Mouse (Mus musculus) lung, adult 2 months (tissue): ENCODE data around the gene Tdrd9. TPM values are rescaled to one million over a fixed set of nuclear protein-coding genes. Genes with fewer than 3 reads are reported as not detected.

Experiments used
- DNase-seq: peaks from one replicate; pipeline ENCODE4 v3.0.0; 2022
- H3K4me1 ChIP-seq: fragments of 200-500 bp; 2 replicates; pipeline ENCODE4 v1.6.1; 2011; ENCODE audit warnings: low read length; ENCODE audit not compliant: control insufficient read depth, insufficient read depth
- H3K4me3 ChIP-seq: fragments of 200-500 bp; replicated peaks from 2 replicates; pipeline ENCODE3; 2011; ENCODE audit warnings: low read depth, mild to moderate bottlenecking, control low read depth, low read length; ENCODE audit errors: extremely low read depth
- CTCF ChIP-seq: fragments of 200-500 bp; IDR thresholded peaks from 2 replicates; pipeline ENCODE4 v1.5.1; 2011; ENCODE audit warnings: mild to moderate bottlenecking, low read length, control low read depth; ENCODE audit not compliant: insufficient read depth
- POLR2A ChIP-seq: fragments of 200-500 bp; IDR thresholded peaks from 2 replicates; pipeline ENCODE4 v1.6.1; 2011; ENCODE audit warnings: low read depth, mild to moderate bottlenecking, control low read depth, low read length, borderline replicate concordance; ENCODE audit errors: extremely low read depth
- WGBS: fragments of 180-500 bp; shearing (Covaris S2); methylation state at CpG from one replicate; pipeline ENCODE4 v1.1.7; 2018; 5-methylcytosine and 5-hydroxymethylcytosine counted together
- polyA plus RNA-seq: library from polyadenylated mRNA; depleted of rRNA; stranded (reverse); fragments of >200 nt; gene quantifications from 2 replicates; pipeline ENCODE4 v1.2.3, GENCODE M21; 2012

Gene Tdrd9
- polyA plus RNA-seq, 1 experiment = 0.09 TPM

DNA sequence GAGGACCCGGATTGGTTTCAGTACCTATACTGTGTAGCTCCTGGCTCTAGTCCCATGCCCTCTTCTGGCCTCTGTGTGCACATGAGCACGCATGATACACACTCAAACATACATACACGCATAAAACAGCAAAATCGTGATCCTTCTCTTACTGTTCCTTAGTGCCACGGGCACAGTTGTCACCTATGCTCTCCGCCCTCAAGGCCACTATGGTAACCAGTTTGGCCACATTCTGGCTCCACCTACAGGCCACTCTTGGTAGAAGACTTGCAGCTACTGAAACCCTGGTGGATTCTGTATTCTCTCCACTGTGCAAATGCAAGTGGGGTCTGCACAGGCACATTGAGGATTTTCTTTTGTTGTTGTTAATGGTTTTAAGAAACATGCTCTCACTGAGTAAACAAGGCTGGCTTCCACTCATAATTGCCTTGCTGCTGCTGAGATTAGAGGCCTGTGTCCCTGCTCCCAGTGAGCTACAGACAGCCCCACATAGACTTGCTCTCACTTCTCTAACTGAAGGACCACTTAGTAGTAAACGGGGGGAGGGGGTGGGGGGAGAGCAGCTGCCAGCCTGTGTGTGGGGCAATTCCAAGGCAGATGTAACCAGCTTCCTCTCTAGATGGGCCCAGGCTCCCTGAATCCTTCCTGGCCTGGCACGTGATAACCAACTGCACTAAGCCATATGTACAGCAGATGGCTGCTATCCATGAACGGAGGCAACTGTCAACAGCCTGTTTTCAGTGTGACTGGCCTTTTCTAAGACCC lies 13.1 kb upstream of the Tdrd9 start:
- DNase-seq = peak; percentile 77
- TF ChIP-seq POLR2A = no peak
- peak; percentile 79 for TF ChIP-seq CTCF
- Histone ChIP-seq H3K4me3 (no peak overlapping the region), H3K4me1 (no peaks in the 10 kb centered on the region)
- 35% methylated on average over 9 of the region's 9 CpGs for WGBS

DNA sequence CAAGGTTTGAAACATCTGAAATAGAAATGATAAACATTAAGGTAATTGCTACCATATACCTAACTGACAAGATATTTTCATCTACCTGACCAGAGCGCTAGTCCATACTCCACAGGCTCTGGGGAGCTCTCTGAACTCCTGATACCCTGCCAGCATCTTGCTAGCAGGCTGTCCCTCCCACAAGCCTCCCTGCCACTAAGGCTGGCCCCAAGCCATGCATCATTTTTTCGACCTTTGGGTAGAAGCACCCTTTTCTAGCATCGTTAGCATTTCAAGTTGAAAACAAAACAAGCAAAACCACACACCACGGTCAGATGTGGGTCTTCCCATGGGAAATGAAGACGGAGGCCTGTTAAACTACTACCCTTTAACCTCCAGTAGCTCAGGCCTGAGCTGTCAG lies 8.0 kb upstream of the Tdrd9 start:
- WGBS = 84% methylated on average over 5 of the region's 5 CpGs
- no peak overlapping the region for H3K4me3 ChIP-seq
- H3K4me1 ChIP-seq = peaks cover 7% of the 10 kb centered on the region
- TF ChIP-seq CTCF = no peak
- no peak for TF ChIP-seq POLR2A
- DNase-seq = no peak

- WGBS = under 1% methylated on average over 37 of the region's 37 CpGs
- DNase-seq = peak; percentile 96
- peak; percentile 76; the same call in 1 of the 2 replicates for TF ChIP-seq POLR2A
- peak; percentile 65 for TF ChIP-seq CTCF
- H3K4me1 ChIP-seq = peaks cover 7% of the 10 kb centered on the region
- H3K4me3 ChIP-seq = peak within 1 kb of the TSS; percentile 96
Measured at GRCm38 (mm10) chr12:111966683-111967173, 4.6 kb upstream of the Tdrd9 start, which contains the start of gene Atp5mpl. Gene Atp5mpl, minus strand, starts transcription at chr12:111966977.

DNA sequence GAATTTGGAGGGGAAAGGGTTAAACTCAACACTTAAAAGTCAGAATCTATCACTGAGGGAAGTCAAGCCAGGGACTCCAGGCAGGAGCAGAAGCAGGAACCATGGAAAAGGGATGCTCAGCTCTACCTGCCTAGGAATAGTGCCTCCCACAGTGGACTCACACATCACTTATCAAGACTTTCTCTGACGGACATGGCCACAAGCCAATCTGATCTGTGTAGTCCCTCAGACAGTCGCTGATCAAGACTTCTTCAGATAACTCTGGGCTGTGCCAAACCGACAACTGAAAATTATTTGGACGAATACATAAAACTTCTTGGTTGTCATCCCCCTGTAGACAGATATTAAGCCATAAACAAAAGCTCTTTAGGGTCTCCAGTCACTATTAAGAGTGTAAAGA lies 1.3 kb upstream of the Tdrd9 start:
- 69% methylated on average over 4 of the region's 4 CpGs for WGBS
- no peak overlapping the region for H3K4me3 ChIP-seq
- TF ChIP-seq POLR2A (no peak), CTCF (no peak)
- DNase-seq = no peak
- H3K4me1 ChIP-seq = peaks cover 7% of the 10 kb centered on the region

DNA sequence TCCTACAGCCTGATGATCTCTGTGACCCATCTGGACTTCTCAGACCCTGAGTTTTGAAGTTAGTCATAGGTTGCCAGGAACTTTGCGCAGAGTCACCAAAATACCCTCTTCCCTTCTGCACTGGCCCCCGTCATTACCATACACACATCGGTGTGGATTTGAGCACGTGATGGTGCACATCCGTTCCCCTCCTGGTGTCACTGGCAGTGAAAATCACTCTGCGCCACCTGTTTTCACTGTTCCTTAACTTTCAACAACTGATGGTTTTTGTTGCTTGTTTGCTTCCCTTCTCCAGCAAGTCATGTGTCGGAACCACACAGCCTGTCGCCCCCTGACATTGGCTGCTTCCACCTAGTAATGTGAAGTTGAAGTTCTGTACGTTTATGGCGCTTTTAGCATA lies 1.1 kb downstream of the Tdrd9 start:
- Histone ChIP-seq H3K4me3 (no peak overlapping the region), H3K4me1 (no peaks in the 10 kb centered on the region)
- DNase-seq = no peak
- TF ChIP-seq POLR2A (no peak), CTCF (no peak)
- 90% methylated on average over 10 of the region's 10 CpGs for WGBS

GRCm38 (mm10) chr12:111974578-111974977 lies 3.2 kb downstream of the Tdrd9 start:
- no peak overlapping the region for H3K4me3 ChIP-seq
- TF ChIP-seq CTCF (no peak), POLR2A (no peak)
- H3K4me1 ChIP-seq = no peaks in the 10 kb centered on the region
- WGBS = 59% methylated on average over 6 of the region's 6 CpGs
- DNase-seq = no peak

DNA sequence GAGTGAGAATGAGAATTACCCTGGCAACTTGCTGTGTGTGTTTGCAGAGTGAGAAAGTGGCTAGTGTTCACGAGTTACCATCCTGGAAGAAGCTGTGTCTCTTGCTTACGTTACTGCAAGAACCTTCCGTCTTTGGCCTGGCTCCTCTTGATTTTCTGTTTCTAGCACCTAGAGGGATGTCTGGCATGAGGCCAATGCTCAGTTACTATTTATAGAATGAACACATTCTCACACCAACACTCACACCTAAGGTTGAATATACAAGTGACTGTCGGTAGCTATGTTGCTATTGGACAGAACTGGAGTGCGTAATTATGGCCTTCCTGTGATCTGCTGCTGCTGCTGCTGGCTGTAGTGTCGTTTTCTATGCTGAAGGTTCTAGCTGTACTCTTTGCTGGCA lies 5.8 kb downstream of the Tdrd9 start:
- DNase-seq = no peak
- no peaks in the 10 kb centered on the region for H3K4me1 ChIP-seq
- TF ChIP-seq POLR2A = no peak
- TF ChIP-seq CTCF = no peak
- 26% methylated on average over 6 of the region's 6 CpGs for WGBS
- H3K4me3 ChIP-seq = no peak overlapping the region

- DNase-seq = no peak
- WGBS = 55% methylated on average over 6 of the region's 6 CpGs
Measured at GRCm38 (mm10) chr12:111978274-111978673, 6.9 kb downstream of the Tdrd9 start.

GRCm38 (mm10) chr12:111980887-111981367 lies 9.6 kb downstream of the Tdrd9 start, which contains the start of gene Rd3l:
Gene Rd3l, minus strand, starts transcription at chr12:111981317.
- H3K4me1 ChIP-seq = no peaks in the 10 kb centered on the region
- TF ChIP-seq POLR2A (no peak), CTCF (no peak)
- H3K4me3 ChIP-seq = no peak within 1 kb of the TSS
- WGBS = 54% methylated on average over 6 of the region's 6 CpGs
- no peak for DNase-seq

More at GRCm38 (mm10) chr12:111978274-111978673, 6.9 kb downstream of the Tdrd9 start:
- TF ChIP-seq CTCF = no peak
- TF ChIP-seq POLR2A = no peak
- H3K4me3 ChIP-seq = no peak overlapping the region
- no peaks in the 10 kb centered on the region for H3K4me1 ChIP-seq

DNA sequence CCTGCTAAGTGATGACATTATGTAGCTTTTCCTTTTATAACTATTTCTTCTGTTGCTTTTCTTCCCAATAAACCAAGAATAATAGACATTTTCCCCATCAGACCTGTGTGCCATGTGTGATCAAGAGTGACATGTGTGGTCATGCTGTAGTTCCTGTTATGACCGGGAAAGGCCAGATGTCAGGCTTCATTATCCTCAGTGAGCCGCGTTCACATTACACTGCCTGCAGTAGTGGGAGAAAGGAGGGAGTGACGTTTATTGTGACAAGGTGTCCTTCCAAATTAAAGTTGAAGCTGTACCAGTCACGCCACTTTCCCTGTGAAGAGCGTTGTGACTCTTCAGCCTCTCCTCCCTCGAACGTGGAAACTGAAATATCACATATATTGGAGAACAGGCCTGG lies 10.5 kb downstream of the Tdrd9 start:
- DNase-seq = no peak
- WGBS = 64% methylated on average over 8 of the region's 8 CpGs
- H3K4me3 ChIP-seq = no peak overlapping the region
- TF ChIP-seq POLR2A (no peak), CTCF (no peak)
- no peaks in the 10 kb centered on the region for H3K4me1 ChIP-seq
